Mouse (Mus musculus): ENCODE results near the gene Stac3. TPM values are rescaled to one million over a fixed set of nuclear protein-coding genes. Genes with fewer than 3 reads are reported as not detected.

Gene Stac3
- polyA plus RNA-seq, 1 experiment from 2014 or later = 0.53 TPM

DNA sequence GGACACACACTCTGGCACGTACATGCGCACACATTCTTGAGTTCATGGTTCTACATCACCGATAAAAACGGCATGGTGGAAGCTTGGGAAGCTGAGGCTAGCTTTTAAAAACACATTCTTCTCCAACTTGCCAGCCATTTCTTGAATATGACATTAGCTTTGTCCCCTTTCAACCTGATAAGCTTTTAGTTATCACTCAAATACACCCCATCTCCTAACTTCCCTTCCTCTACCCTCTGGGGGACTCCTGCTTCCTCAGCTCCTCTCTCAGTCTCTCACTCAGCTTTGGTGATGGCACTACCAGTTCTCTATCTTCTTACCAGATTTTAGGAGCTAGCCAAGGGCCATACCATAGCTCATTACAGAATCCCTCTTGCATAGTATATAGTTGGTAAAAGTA lies 26.3 kb upstream of the Stac3 start:
- DNase-seq (ENCODE audit: low spot score) (no peak), ATAC-seq (no peak)
- TF ChIP-seq EP300 (IDR thresholded peaks at IDR 0.05) (no peak), CTCF (IDR thresholded peaks at IDR 0.05) (no peak)
- no peaks in the 10 kb centered on the region for H3K4me1 ChIP-seq (ENCODE audit: insufficient read depth, low read depth, low read length)
- H3K27ac ChIP-seq (ENCODE audit: low read length) = no peak overlapping the region
- H3K36me3 ChIP-seq (ENCODE audit: insufficient read depth, low read length) = peaks cover 7% of the 10 kb centered on the region
- H3K9me3 ChIP-seq (ENCODE audit: low read length) = no peaks in the 10 kb centered on the region
- 91% methylated on average over 4 of the region's 4 CpGs for WGBS
- no peak overlapping the region for H3K9ac ChIP-seq (replicated peaks; ENCODE audit: low read depth)
- no peaks in the 10 kb centered on the region for H3K27me3 ChIP-seq (replicated peaks; ENCODE audit: insufficient read depth, low read length)
- H3K4me3 ChIP-seq (ENCODE audit: low read depth, low read length) = no peak overlapping the region
- H3K4me2 ChIP-seq (replicated peaks; ENCODE audit: low read depth, low read length) = no peak overlapping the region

DNA sequence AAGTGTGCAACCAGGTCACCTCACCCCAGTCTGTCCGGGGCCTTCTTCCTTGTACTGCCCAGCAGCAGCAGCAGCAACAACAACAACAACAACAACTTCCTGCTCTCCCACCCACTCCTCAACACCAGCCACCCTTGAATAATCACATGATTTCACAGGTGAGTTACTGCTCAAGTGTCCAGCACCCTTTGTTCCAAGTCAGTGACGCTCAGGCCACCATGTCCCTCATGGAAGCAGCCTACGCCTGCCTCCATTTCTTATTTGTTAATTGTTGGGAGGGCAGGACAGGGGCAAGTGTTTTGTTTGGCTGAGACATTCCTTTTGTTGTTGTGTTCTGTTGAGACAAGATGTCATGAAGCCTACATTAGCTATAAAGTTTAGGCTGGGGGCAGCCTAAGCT lies 24.9 kb upstream of the Stac3 start:
- Histone ChIP-seq H3K27ac (ENCODE audit: low read length) (no peak overlapping the region), H3K27me3 (replicated peaks; ENCODE audit: insufficient read depth, low read length) (no peaks in the 10 kb centered on the region), H3K4me2 (replicated peaks; ENCODE audit: low read depth, low read length) (no peak overlapping the region), H3K4me3 (ENCODE audit: low read depth, low read length) (no peak overlapping the region), H3K9me3 (ENCODE audit: low read length) (no peaks in the 10 kb centered on the region), H3K9ac (replicated peaks; ENCODE audit: low read depth) (no peak overlapping the region), H3K4me1 (ENCODE audit: insufficient read depth, low read depth, low read length) (no peaks in the 10 kb centered on the region), H3K36me3 (ENCODE audit: insufficient read depth, low read length) (peaks cover 4% of the 10 kb centered on the region)
- ATAC-seq = no peak
- no peak for DNase-seq (ENCODE audit: low spot score)
- TF ChIP-seq CTCF (IDR thresholded peaks at IDR 0.05) (no peak), EP300 (IDR thresholded peaks at IDR 0.05) (no peak)
- 90% methylated on average over 3 of the region's 3 CpGs for WGBS

DNA sequence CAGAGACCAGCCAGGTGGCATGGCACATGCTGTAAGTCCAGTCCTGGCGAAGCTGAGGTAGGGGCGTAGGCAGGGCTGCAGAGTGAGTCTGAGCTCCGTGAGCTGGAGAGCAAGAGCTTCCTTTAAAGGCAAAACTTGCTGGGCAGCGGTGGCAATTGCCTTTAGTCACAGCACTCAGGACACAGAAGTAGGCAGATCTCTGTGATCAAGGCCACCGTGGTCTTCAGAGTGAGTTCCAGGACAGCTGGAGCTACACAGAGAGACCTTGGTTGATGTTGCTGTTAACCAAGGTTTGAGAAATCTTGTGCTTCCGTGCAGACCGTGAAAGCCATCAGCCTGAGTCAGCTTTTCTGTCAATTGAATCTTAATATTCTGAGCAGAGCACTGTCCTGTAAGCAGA lies 24.2 kb upstream of the Stac3 start:
- no peak overlapping the region for H3K9ac ChIP-seq (replicated peaks; ENCODE audit: low read depth)
- no peaks in the 10 kb centered on the region for H3K27me3 ChIP-seq (replicated peaks; ENCODE audit: insufficient read depth, low read length)
- whole genome bisulfite sequencing = 83% methylated on average over 7 of the region's 7 CpGs
- no peaks in the 10 kb centered on the region for H3K4me1 ChIP-seq (ENCODE audit: insufficient read depth, low read depth, low read length)
- H3K27ac ChIP-seq (ENCODE audit: low read length) = no peak overlapping the region
- H3K9me3 ChIP-seq (ENCODE audit: low read length) = no peaks in the 10 kb centered on the region
- no peak overlapping the region for H3K4me2 ChIP-seq (replicated peaks; ENCODE audit: low read depth, low read length)
- no peak overlapping the region for H3K4me3 ChIP-seq (ENCODE audit: low read depth, low read length)
- TF ChIP-seq CTCF (IDR thresholded peaks at IDR 0.05) (no peak), EP300 (IDR thresholded peaks at IDR 0.05) (no peak)
- ATAC-seq (no peak), DNase-seq (ENCODE audit: low spot score) (no peak)
- H3K36me3 ChIP-seq (ENCODE audit: insufficient read depth, low read length) = peaks cover 4% of the 10 kb centered on the region

DNA sequence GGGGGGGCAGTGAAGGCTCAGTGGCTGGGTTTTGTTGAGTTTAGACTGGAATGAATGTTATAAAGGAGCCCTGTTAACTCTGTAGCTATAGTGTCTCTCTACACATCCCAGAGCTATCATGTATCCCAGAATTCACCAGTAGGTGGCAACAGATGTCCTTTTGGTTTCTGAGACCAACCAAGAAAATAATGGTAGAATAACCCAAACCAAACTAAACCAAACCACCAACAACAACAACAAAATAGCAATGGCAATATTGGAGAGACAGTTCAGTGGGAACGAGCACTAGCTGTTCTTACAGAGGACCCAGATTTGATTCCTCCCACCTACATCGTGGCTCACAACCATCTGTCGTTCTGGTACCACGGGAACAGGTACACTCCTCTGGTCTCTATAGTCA lies 22.4 kb upstream of the Stac3 start:
- DNase-seq (ENCODE audit: low spot score) (peak; percentile 16), ATAC-seq (no peak)
- 94% methylated on average over 4 of the region's 4 CpGs for WGBS
- H3K4me3 ChIP-seq (ENCODE audit: low read depth, low read length) = no peak overlapping the region
- no peaks in the 10 kb centered on the region for H3K9me3 ChIP-seq (ENCODE audit: low read length)
- TF ChIP-seq EP300 (IDR thresholded peaks at IDR 0.05) = no peak
- peak; percentile 61 for TF ChIP-seq CTCF (IDR thresholded peaks at IDR 0.05)
- H3K27ac ChIP-seq (ENCODE audit: low read length) = no peak overlapping the region
- H3K4me1 ChIP-seq (ENCODE audit: insufficient read depth, low read depth, low read length) = no peaks in the 10 kb centered on the region
- H3K27me3 ChIP-seq (replicated peaks; ENCODE audit: insufficient read depth, low read length) = no peaks in the 10 kb centered on the region
- H3K36me3 ChIP-seq (ENCODE audit: insufficient read depth, low read length) = peaks cover 8% of the 10 kb centered on the region
- H3K9ac ChIP-seq (replicated peaks; ENCODE audit: low read depth) = no peak overlapping the region
- H3K4me2 ChIP-seq (replicated peaks; ENCODE audit: low read depth, low read length) = no peak overlapping the region

DNA sequence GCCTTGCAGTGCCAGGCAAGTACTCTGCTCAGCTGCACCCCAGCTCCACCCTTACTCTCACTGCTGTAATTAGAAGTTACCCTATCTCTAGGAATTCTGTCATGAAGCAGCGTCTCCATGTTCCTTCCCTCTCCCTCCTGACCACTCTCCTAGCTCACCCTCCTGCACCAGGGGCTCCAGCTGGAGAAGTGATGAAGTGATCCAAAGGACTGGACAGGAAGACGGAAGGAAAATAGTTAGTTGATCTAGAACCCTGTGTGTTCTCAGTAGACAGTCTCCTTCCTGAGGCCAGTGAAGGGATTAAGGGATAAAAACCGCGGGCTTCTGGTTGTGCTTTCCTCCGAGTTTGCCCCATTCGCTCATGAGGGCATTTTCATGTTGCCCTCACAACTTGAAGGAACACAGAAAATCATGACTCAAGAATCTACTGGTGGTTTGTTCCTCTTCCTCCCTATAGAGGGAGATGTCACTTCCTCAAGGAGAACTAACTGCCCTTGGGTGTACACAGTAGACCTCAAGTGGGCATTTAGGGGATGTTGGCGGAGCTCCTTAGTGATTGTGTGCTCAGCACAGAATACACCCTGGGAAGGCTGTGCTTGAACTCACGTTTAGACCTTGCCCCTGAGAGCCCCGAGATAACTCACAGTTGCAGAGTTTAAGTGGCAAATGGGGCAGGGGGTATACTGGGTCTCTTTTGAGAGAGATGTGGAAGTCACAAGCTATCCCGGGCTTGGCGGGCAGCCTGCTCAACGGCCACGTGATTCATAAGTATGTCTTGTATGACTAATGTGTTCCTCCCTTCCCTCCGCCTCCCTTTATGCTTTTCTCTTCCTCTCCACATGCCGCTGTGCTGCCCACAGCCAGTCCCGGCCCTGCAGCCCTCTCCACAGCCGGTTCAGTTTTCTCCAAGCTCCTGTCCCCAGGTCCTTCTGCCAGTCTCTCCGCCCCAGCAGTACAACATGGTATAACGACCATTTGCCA lies 20.4 kb upstream of the Stac3 start:
- Histone ChIP-seq H3K4me3 (ENCODE audit: low read depth, low read length) (no peak overlapping the region), H3K4me2 (replicated peaks; ENCODE audit: low read depth, low read length) (no peak overlapping the region), H3K9me3 (ENCODE audit: low read length) (no peaks in the 10 kb centered on the region), H3K9ac (replicated peaks; ENCODE audit: low read depth) (no peak overlapping the region), H3K27ac (ENCODE audit: low read length) (peak overlapping the region; percentile 20; the same call in 1 of the 2 replicates), H3K4me1 (ENCODE audit: insufficient read depth, low read depth, low read length) (no peaks in the 10 kb centered on the region), H3K27me3 (replicated peaks; ENCODE audit: insufficient read depth, low read length) (no peaks in the 10 kb centered on the region), H3K36me3 (ENCODE audit: insufficient read depth, low read length) (peaks cover 23% of the 10 kb centered on the region)
- ATAC-seq (peak; percentile 83), DNase-seq (ENCODE audit: low spot score) (peak; percentile 71)
- TF ChIP-seq CTCF (IDR thresholded peaks at IDR 0.05) = peak; percentile 26; the same call in 1 of the 2 replicates
- TF ChIP-seq EP300 (IDR thresholded peaks at IDR 0.05) = no peak
- WGBS = 60% methylated on average over 19 of the region's 19 CpGs

DNA sequence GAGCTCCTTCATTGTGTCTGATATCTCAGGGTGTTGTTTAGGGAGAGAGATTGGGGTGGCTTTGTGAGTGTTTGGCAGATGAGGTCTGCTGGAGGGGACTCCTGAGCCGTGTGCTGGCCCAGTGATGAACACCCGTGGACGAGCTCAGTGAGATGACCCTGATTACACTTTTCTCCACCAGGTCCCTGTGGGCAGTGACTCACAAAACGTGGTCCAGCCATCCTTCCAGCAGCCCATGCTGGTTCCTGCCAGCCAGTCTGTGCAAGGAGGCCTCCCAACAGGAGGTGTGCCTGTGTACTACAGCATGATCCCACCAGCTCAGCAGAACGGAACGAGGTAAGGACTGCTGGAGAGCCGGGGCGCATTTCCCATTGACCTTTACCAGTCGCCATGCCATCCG lies 16.3 kb upstream of the Stac3 start:
- no peak overlapping the region for H3K9ac ChIP-seq (replicated peaks; ENCODE audit: low read depth)
- no peaks in the 10 kb centered on the region for H3K9me3 ChIP-seq (ENCODE audit: low read length)
- ATAC-seq (no peak), DNase-seq (ENCODE audit: low spot score) (no peak)
- H3K4me3 ChIP-seq (ENCODE audit: low read depth, low read length) = no peak overlapping the region
- TF ChIP-seq EP300 (IDR thresholded peaks at IDR 0.05) (no peak), CTCF (IDR thresholded peaks at IDR 0.05) (no peak)
- no peaks in the 10 kb centered on the region for H3K27me3 ChIP-seq (replicated peaks; ENCODE audit: insufficient read depth, low read length)
- H3K4me1 ChIP-seq (ENCODE audit: insufficient read depth, low read depth, low read length) = no peaks in the 10 kb centered on the region
- H3K4me2 ChIP-seq (replicated peaks; ENCODE audit: low read depth, low read length) = no peak overlapping the region
- peaks cover 36% of the 10 kb centered on the region for H3K36me3 ChIP-seq (ENCODE audit: insufficient read depth, low read length)
- WGBS = 83% methylated on average over 10 of the region's 10 CpGs
- H3K27ac ChIP-seq (ENCODE audit: low read length) = no peak overlapping the region
